Mouse (Mus musculus): ENCODE measurements at regions not wholly inside any gene's neighbourhood (a gene's known extent, or its start where the extent isn't known, plus 50 kb on each side); places are given as distances from the start of the nearest gene placed in this dataset.
A peak's percentile ranks its signal among the peaks of the same experiment; 100 is the strongest.

- 78% methylated on average over 6 of the region's 6 CpGs for WGBS
- Histone ChIP-seq H3K27ac (ENCODE audit: low read depth, low read length) (no peak overlapping the region), H3K9me3 (ENCODE audit: control insufficient read depth, low read length) (no peaks in the 10 kb centered on the region), H3K36me3 (ENCODE audit: control insufficient read depth, insufficient read depth, low read length) (no peaks in the 10 kb centered on the region), H3K4me2 (replicated peaks; ENCODE audit: low read depth, low read length) (no peak overlapping the region), H3K4me1 (ENCODE audit: control insufficient read depth, insufficient read depth, low read length) (no peaks in the 10 kb centered on the region), H3K4me3 (ENCODE audit: low read length) (no peak overlapping the region), H3K27me3 (ENCODE audit: control insufficient read depth, insufficient read depth, low read length) (no peaks in the 10 kb centered on the region), H3K9ac (ENCODE audit: low read depth, low read length) (no peak overlapping the region)
- no peak for ATAC-seq (ENCODE audit: low FRiP score, low TSS enrichment)
Measured at GRCm38 (mm10) chr16:95896126-95896525, 94.6 kb downstream of the Psmg1 start.

- WGBS, result 51% methylated on average over 6 of the region's 6 CpGs
- H3K36me3 ChIP-seq (ENCODE audit: control insufficient read depth, insufficient read depth, low read length), result no peaks in the 10 kb centered on the region
- H3K4me2 ChIP-seq (replicated peaks; ENCODE audit: low read depth, low read length), result no peak overlapping the region
- no peak overlapping the region for H3K4me3 ChIP-seq (ENCODE audit: low read length)
- H3K4me1 ChIP-seq (ENCODE audit: control insufficient read depth, insufficient read depth, low read length), result no peaks in the 10 kb centered on the region
- H3K27ac ChIP-seq (ENCODE audit: low read depth, low read length), result no peak overlapping the region
- no peaks in the 10 kb centered on the region for H3K27me3 ChIP-seq (ENCODE audit: control insufficient read depth, insufficient read depth, low read length)
- peak; percentile 85 for ATAC-seq (ENCODE audit: low FRiP score, low TSS enrichment)
- H3K9me3 ChIP-seq (ENCODE audit: control insufficient read depth, low read length), result no peaks in the 10 kb centered on the region
- no peak overlapping the region for H3K9ac ChIP-seq (ENCODE audit: low read depth, low read length)
Measured at GRCm38 (mm10) chr16:95893534-95894290, 97.0 kb downstream of the Psmg1 start.

DNA sequence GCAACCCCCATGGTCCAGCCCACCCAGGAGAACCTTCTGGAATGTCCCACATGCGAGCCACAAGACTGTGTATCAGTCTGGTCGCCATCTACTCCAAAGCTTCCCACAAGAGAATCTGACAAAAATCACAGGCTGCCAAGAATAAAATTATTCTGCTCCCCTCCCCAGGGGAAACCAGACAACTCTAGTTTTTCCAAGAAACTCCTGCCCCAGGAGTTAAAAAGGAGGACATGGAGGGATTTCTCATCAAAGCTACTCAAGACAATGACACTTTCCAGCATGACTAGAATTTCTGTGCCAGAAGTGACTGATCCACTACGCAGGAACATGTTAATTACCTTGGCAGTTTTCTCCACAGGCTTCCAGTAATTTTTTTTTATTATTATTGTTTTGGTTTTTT is 98.4 kb downstream of the Psmg1 start:
- WGBS, result 85% methylated on average over 3 of the region's 3 CpGs
- H3K4me1 ChIP-seq (ENCODE audit: control insufficient read depth, insufficient read depth, low read length), result no peaks in the 10 kb centered on the region
- no peak overlapping the region for H3K27ac ChIP-seq (ENCODE audit: low read depth, low read length)
- H3K4me2 ChIP-seq (replicated peaks; ENCODE audit: low read depth, low read length), result no peak overlapping the region
- H3K9ac ChIP-seq (ENCODE audit: low read depth, low read length), result no peak overlapping the region
- no peaks in the 10 kb centered on the region for H3K27me3 ChIP-seq (ENCODE audit: control insufficient read depth, insufficient read depth, low read length)
- no peaks in the 10 kb centered on the region for H3K9me3 ChIP-seq (ENCODE audit: control insufficient read depth, low read length)
- ATAC-seq (ENCODE audit: low FRiP score, low TSS enrichment), result no peak
- H3K4me3 ChIP-seq (ENCODE audit: low read length), result no peak overlapping the region
- H3K36me3 ChIP-seq (ENCODE audit: control insufficient read depth, insufficient read depth, low read length), result no peaks in the 10 kb centered on the region

DNA sequence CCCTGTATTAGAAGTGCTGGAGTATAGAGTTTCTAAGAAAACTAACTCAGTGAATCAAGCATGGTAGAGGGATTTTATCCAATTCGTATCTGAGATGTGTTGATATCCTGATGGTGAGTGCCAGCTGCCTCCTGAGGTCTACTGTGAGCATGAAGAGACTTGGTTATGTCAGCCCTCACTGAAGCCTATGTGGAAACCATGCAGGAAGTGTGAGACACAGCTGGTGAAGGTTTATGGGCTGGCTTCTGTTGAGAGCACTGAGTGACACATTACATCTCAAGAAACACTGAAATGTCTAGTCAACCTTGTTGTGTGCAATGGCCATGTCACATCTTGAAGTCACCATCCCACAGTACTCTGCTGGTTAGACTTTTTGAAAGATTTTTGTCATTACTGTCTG is 104.6 kb downstream of the Psmg1 start:
- no peak for ATAC-seq (ENCODE audit: low FRiP score, low TSS enrichment)
- Histone ChIP-seq H3K4me3 (ENCODE audit: low read length) (no peak overlapping the region), H3K36me3 (ENCODE audit: control insufficient read depth, insufficient read depth, low read length) (no peaks in the 10 kb centered on the region), H3K4me1 (ENCODE audit: control insufficient read depth, insufficient read depth, low read length) (no peaks in the 10 kb centered on the region), H3K27ac (ENCODE audit: low read depth, low read length) (no peak overlapping the region), H3K4me2 (replicated peaks; ENCODE audit: low read depth, low read length) (no peak overlapping the region), H3K9me3 (ENCODE audit: control insufficient read depth, low read length) (no peaks in the 10 kb centered on the region), H3K9ac (ENCODE audit: low read depth, low read length) (no peak overlapping the region), H3K27me3 (ENCODE audit: control insufficient read depth, insufficient read depth, low read length) (no peaks in the 10 kb centered on the region)
- WGBS, result 75% methylated on average over 1 of the region's 1 CpGs

GRCm38 (mm10) chr16:95873297-95873696 is 117.5 kb downstream of the Psmg1 start:
- Histone ChIP-seq H3K4me3 (ENCODE audit: low read length) (no peak overlapping the region), H3K4me2 (replicated peaks; ENCODE audit: low read depth, low read length) (no peak overlapping the region), H3K4me1 (ENCODE audit: control insufficient read depth, insufficient read depth, low read length) (no peaks in the 10 kb centered on the region), H3K9me3 (ENCODE audit: control insufficient read depth, low read length) (no peaks in the 10 kb centered on the region), H3K27me3 (ENCODE audit: control insufficient read depth, insufficient read depth, low read length) (no peaks in the 10 kb centered on the region), H3K36me3 (ENCODE audit: control insufficient read depth, insufficient read depth, low read length) (no peaks in the 10 kb centered on the region), H3K9ac (ENCODE audit: low read depth, low read length) (no peak overlapping the region), H3K27ac (ENCODE audit: low read depth, low read length) (no peak overlapping the region)
- 93% methylated on average over 4 of the region's 4 CpGs for WGBS
- no peak for ATAC-seq (ENCODE audit: low FRiP score, low TSS enrichment)

- no peaks in the 10 kb centered on the region for H3K4me1 ChIP-seq (ENCODE audit: control insufficient read depth, insufficient read depth, low read length)
- H3K36me3 ChIP-seq (ENCODE audit: control insufficient read depth, insufficient read depth, low read length), result no peaks in the 10 kb centered on the region
- H3K9me3 ChIP-seq (ENCODE audit: control insufficient read depth, low read length), result no peaks in the 10 kb centered on the region
- no peak overlapping the region for H3K4me2 ChIP-seq (replicated peaks; ENCODE audit: low read depth, low read length)
- H3K27ac ChIP-seq (ENCODE audit: low read depth, low read length), result no peak overlapping the region
- no peak for ATAC-seq (ENCODE audit: low FRiP score, low TSS enrichment)
- H3K4me3 ChIP-seq (ENCODE audit: low read length), result no peak overlapping the region
- no peak overlapping the region for H3K9ac ChIP-seq (ENCODE audit: low read depth, low read length)
- no peaks in the 10 kb centered on the region for H3K27me3 ChIP-seq (ENCODE audit: control insufficient read depth, insufficient read depth, low read length)
- whole genome bisulfite sequencing, result 32% methylated on average over 3 of the region's 3 CpGs
Measured at GRCm38 (mm10) chr16:95872436-95872835, 118.3 kb downstream of the Psmg1 start.

DNA sequence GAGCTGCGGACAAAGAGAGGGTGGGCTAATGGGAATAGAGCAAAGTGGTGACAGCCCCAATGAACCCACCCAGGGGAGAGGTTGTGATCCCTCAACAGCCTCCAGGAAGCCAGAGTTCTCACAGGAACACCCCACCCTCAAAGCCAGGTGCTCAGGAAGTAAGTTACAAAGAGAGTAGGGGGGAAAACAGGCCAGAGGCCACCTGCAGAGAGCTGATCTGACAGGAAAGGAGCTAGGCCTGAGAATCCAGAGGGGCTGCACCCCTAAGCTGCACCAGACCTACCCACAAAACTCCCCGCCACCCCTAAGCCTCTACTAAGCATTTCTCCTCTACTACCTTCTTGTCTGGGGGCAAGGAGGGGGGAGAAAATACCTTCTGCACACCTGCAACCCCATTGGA is 120.5 kb downstream of the Psmg1 start:
- ATAC-seq (ENCODE audit: low FRiP score, low TSS enrichment), result no peak
- Histone ChIP-seq H3K27me3 (ENCODE audit: control insufficient read depth, insufficient read depth, low read length) (no peaks in the 10 kb centered on the region), H3K4me3 (ENCODE audit: low read length) (no peak overlapping the region), H3K4me2 (replicated peaks; ENCODE audit: low read depth, low read length) (no peak overlapping the region), H3K36me3 (ENCODE audit: control insufficient read depth, insufficient read depth, low read length) (no peaks in the 10 kb centered on the region), H3K27ac (ENCODE audit: low read depth, low read length) (no peak overlapping the region), H3K4me1 (ENCODE audit: control insufficient read depth, insufficient read depth, low read length) (no peaks in the 10 kb centered on the region), H3K9ac (ENCODE audit: low read depth, low read length) (no peak overlapping the region), H3K9me3 (ENCODE audit: control insufficient read depth, low read length) (no peaks in the 10 kb centered on the region)
- WGBS, result 49% methylated on average over 2 of the region's 2 CpGs

DNA sequence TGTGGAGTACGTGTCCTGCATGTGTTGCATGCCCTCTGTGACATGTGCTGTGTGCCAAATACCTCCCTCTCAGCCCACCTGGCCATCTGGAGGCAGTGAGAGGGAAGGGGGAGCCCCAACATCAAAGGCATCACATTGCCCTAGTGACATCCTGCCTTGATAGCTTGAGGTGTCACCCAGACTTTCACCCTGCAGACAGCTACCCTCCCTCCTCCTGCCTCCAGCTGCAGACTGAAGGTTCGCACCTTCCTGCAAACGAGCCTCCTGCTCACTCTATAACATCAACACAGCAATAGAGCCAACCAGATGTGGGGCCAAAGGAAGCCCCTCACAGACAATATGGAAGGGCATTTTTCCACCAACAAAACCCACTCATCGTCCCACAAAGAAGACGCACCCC is 121.3 kb downstream of the Psmg1 start:
- WGBS, result 20% methylated on average over 5 of the region's 5 CpGs
- ATAC-seq (ENCODE audit: low FRiP score, low TSS enrichment), result no peak
- H3K27me3 ChIP-seq (ENCODE audit: control insufficient read depth, insufficient read depth, low read length), result no peaks in the 10 kb centered on the region
- H3K4me1 ChIP-seq (ENCODE audit: control insufficient read depth, insufficient read depth, low read length), result no peaks in the 10 kb centered on the region
- no peak overlapping the region for H3K4me3 ChIP-seq (ENCODE audit: low read length)
- no peaks in the 10 kb centered on the region for H3K9me3 ChIP-seq (ENCODE audit: control insufficient read depth, low read length)
- H3K4me2 ChIP-seq (replicated peaks; ENCODE audit: low read depth, low read length), result no peak overlapping the region
- H3K27ac ChIP-seq (ENCODE audit: low read depth, low read length), result no peak overlapping the region
- H3K36me3 ChIP-seq (ENCODE audit: control insufficient read depth, insufficient read depth, low read length), result no peaks in the 10 kb centered on the region
- H3K9ac ChIP-seq (ENCODE audit: low read depth, low read length), result no peak overlapping the region

GRCm38 (mm10) chr16:95868896-95869295 is 121.9 kb downstream of the Psmg1 start:
- Histone ChIP-seq H3K27ac (ENCODE audit: low read depth, low read length) (no peak overlapping the region), H3K9me3 (ENCODE audit: control insufficient read depth, low read length) (no peaks in the 10 kb centered on the region), H3K36me3 (ENCODE audit: control insufficient read depth, insufficient read depth, low read length) (no peaks in the 10 kb centered on the region), H3K4me3 (ENCODE audit: low read length) (no peak overlapping the region), H3K4me1 (ENCODE audit: control insufficient read depth, insufficient read depth, low read length) (no peaks in the 10 kb centered on the region), H3K27me3 (ENCODE audit: control insufficient read depth, insufficient read depth, low read length) (no peaks in the 10 kb centered on the region), H3K9ac (ENCODE audit: low read depth, low read length) (no peak overlapping the region), H3K4me2 (replicated peaks; ENCODE audit: low read depth, low read length) (no peak overlapping the region)
- ATAC-seq (ENCODE audit: low FRiP score, low TSS enrichment), result no peak
- WGBS, result 92% methylated on average over 1 of the region's 1 CpGs

All from kidney, embryonic 14.5 days (tissue).